Mouse (Mus musculus): ENCODE data around the gene Ate1.
"Not testable (repeated sequence)": the region's sequence is repeated elsewhere in the genome, so short reads cannot be mapped to it uniquely, and the experiment has no call there.

The Ate1 gene

GRCm38 (mm10) chr7:130527306-130527705, 7.1 kb upstream of the Ate1 start:
- in situ Hi-C loops (cut with MboI, MseI) = loop anchor here (25.0 kb wide), 1 partner anchor 835 kb away; the partner anchor contains the start of genes 2310057M21Rik and Pstk

GRCm38 (mm10) chr7:130523451-130523850, 3.3 kb upstream of the Ate1 start:
- in situ Hi-C loops (cut with MboI, MseI) = loop anchor here (25.0 kb wide), 1 partner anchor 1761 kb away; no protein-coding TSS in a partner anchor

GRCm38 (mm10) chr7:130520812-130521422, 748 bp upstream of the Ate1 start:
- in situ Hi-C loops (cut with MboI, MseI) = loop anchor here (25.0 kb wide), 1 partner anchor 1759 kb away; no protein-coding TSS in a partner anchor

GRCm38 (mm10) chr7:130519096-130520048, 797 bp downstream of the Ate1 start:
- in situ Hi-C loops (cut with MboI, MseI) = loop anchor here (25.0 kb wide), 1 partner anchor 1757 kb away; no protein-coding TSS in a partner anchor

- in situ Hi-C loops (cut with MboI, MseI) = loop anchor here (25.0 kb wide), 1 partner anchor 1756 kb away; no protein-coding TSS in a partner anchor
These were observed 1.7 kb downstream of the Ate1 start for GRCm38 (mm10) chr7:130518213-130519095.

GRCm38 (mm10) chr7:130510243-130510642, 9.9 kb downstream of the Ate1 start:
- in situ Hi-C loops (cut with MboI, MseI) = loop anchor here (25.0 kb wide), 1 partner anchor 1748 kb away; no protein-coding TSS in a partner anchor

GRCm38 (mm10) chr7:130503006-130503405, 17.2 kb downstream of the Ate1 start:
- in situ Hi-C loops (cut with MboI, MseI) = loop anchor here (25.0 kb wide), 1 partner anchor 1741 kb away; no protein-coding TSS in a partner anchor

GRCm38 (mm10) chr7:130501499-130501898, 18.7 kb downstream of the Ate1 start:
- in situ Hi-C loops (cut with MboI, MseI) = loop anchor here (25.0 kb wide), 1 partner anchor 1739 kb away; no protein-coding TSS in a partner anchor

GRCm38 (mm10) chr7:130493346-130493745, 26.8 kb downstream of the Ate1 start:
- in situ Hi-C loops (cut with MboI, MseI) = no loop called here

- in situ Hi-C loops (cut with MboI, MseI) = no loop called here
These were observed 28.1 kb downstream of the Ate1 start for GRCm38 (mm10) chr7:130492026-130492425.

- in situ Hi-C loops (cut with MboI, MseI) = not testable (repeated sequence)
These were observed 41.2 kb downstream of the Ate1 start for GRCm38 (mm10) chr7:130479003-130479402.

GRCm38 (mm10) chr7:130475970-130476369, 44.2 kb downstream of the Ate1 start:
- in situ Hi-C loops (cut with MboI, MseI) = no loop called here

GRCm38 (mm10) chr7:130473881-130474280, 46.3 kb downstream of the Ate1 start:
- in situ Hi-C loops (cut with MboI, MseI) = no loop called here

- in situ Hi-C loops (cut with MboI, MseI) = no loop called here
These were observed 47.5 kb downstream of the Ate1 start for GRCm38 (mm10) chr7:130472683-130473082.

GRCm38 (mm10) chr7:130471045-130471444, 49.1 kb downstream of the Ate1 start:
- in situ Hi-C loops (cut with MboI, MseI) = no loop called here

GRCm38 (mm10) chr7:130455587-130456246, 64.5 kb downstream of the Ate1 start:
- in situ Hi-C loops (cut with MboI, MseI) = no loop called here

GRCm38 (mm10) chr7:130454226-130454625, 65.9 kb downstream of the Ate1 start:
- in situ Hi-C loops (cut with MboI, MseI) = no loop called here

GRCm38 (mm10) chr7:130435776-130436175, 84.4 kb downstream of the Ate1 start:
- in situ Hi-C loops (cut with MboI, MseI) = no loop called here

- in situ Hi-C loops (cut with MboI, MseI) = no loop called here
These were observed 88.0 kb downstream of the Ate1 start for GRCm38 (mm10) chr7:130432141-130432540.

- in situ Hi-C loops (cut with MboI, MseI) = no loop called here
These were observed 93.6 kb downstream of the Ate1 start for GRCm38 (mm10) chr7:130426586-130426985.

GRCm38 (mm10) chr7:130425991-130426390, 94.2 kb downstream of the Ate1 start:
- in situ Hi-C loops (cut with MboI, MseI) = no loop called here
